Mouse (Mus musculus) midbrain, embryonic 10.5 days (tissue): Measurements from ENCODE around the gene Immp2l. TPM values are rescaled to one million over a fixed set of nuclear protein-coding genes. Genes with fewer than 3 reads are reported as not detected.

ENCODE experiments used
- DNase-seq: peaks from one replicate; pipeline ENCODE4 v3.0.0-alpha.2; 2017; ENCODE audit warnings: low spot score
- H3K27ac ChIP-seq: fragments of 300-500 bp; sonication (generic); replicated peaks from 2 replicates; pipeline ENCODE4 v1.5.1; 2016; ENCODE audit warnings: mild to moderate bottlenecking
- H3K27me3 ChIP-seq: fragments of 300-500 bp; sonication (generic); 2 replicates; pipeline ENCODE4 v1.6.1; 2016; ENCODE audit warnings: low read depth, mild to moderate bottlenecking; ENCODE audit not compliant: poor library complexity, severe bottlenecking
- H3K36me3 ChIP-seq: fragments of 300-500 bp; sonication (generic); 2 replicates; pipeline ENCODE4 v1.6.1; 2016; ENCODE audit warnings: mild to moderate bottlenecking, moderate library complexity
- H3K4me1 ChIP-seq: fragments of 300-500 bp; sonication (generic); 2 replicates; pipeline ENCODE4 v1.6.1; 2016
- H3K4me3 ChIP-seq: fragments of 300-500 bp; sonication (generic); 2 replicates; pipeline ENCODE4 v1.5.1; 2016; ENCODE audit warnings: mild to moderate bottlenecking, moderate library complexity
- H3K9me3 ChIP-seq: fragments of 300-500 bp; sonication (generic); replicated peaks from 2 replicates; pipeline ENCODE4 v1.6.1; 2016; ENCODE audit warnings: mild to moderate bottlenecking
- WGBS: fragments of 180-500 bp; shearing (Covaris S2); methylation state at CpG from one replicate; pipeline ENCODE4 v1.1.7; 2016; 5-methylcytosine and 5-hydroxymethylcytosine counted together
- polyA plus RNA-seq: library from polyadenylated mRNA; unstranded; fragments of >200 nt; fragmentation: Nextera tagmentation; extraction: Ambion mirVana; gene quantifications from 2 replicates; pipeline ENCODE4 v1.2.1, GENCODE M21; 2016

Gene Immp2l
- polyA plus RNA-seq, 1 experiment from 2014 or later = 12.0 TPM

- DNase-seq = no peak
These were observed 1.4 kb upstream of the Immp2l start for GRCm38 (mm10) chr12:41022516-41022915.

GRCm38 (mm10) chr12:41024512-41024911, 622 bp downstream of the Immp2l start:
- Histone ChIP-seq H3K9me3 (no peaks in the 10 kb centered on the region), H3K27ac (peak overlapping the region; percentile 91), H3K36me3 (no peaks in the 10 kb centered on the region), H3K4me1 (peaks cover 8% of the 10 kb centered on the region; the same call in 1 of the 2 replicates), H3K4me3 (peak overlapping the region; percentile 73), H3K27me3 (no peaks in the 10 kb centered on the region)
- WGBS = 25% methylated on average over 9 of the region's 9 CpGs
- no peak for DNase-seq

More at GRCm38 (mm10) chr12:41022516-41022915, 1.4 kb upstream of the Immp2l start:
- no peak overlapping the region for H3K4me3 ChIP-seq
- WGBS = 96% methylated on average over 1 of the region's 1 CpGs
- no peaks in the 10 kb centered on the region for H3K36me3 ChIP-seq
- no peak overlapping the region for H3K27ac ChIP-seq
- no peaks in the 10 kb centered on the region for H3K27me3 ChIP-seq
- peaks cover 8% of the 10 kb centered on the region; the same call in 1 of the 2 replicates for H3K4me1 ChIP-seq
- H3K9me3 ChIP-seq = no peaks in the 10 kb centered on the region

GRCm38 (mm10) chr12:41027485-41027884, 3.6 kb downstream of the Immp2l start:
- peaks cover 8% of the 10 kb centered on the region; the same call in 1 of the 2 replicates for H3K4me1 ChIP-seq
- no peak overlapping the region for H3K27ac ChIP-seq
- WGBS = 90% methylated on average over 6 of the region's 6 CpGs
- H3K4me3 ChIP-seq = no peak overlapping the region
- no peak for DNase-seq
- H3K27me3 ChIP-seq = no peaks in the 10 kb centered on the region
- no peaks in the 10 kb centered on the region for H3K9me3 ChIP-seq
- no peaks in the 10 kb centered on the region for H3K36me3 ChIP-seq

DNA sequence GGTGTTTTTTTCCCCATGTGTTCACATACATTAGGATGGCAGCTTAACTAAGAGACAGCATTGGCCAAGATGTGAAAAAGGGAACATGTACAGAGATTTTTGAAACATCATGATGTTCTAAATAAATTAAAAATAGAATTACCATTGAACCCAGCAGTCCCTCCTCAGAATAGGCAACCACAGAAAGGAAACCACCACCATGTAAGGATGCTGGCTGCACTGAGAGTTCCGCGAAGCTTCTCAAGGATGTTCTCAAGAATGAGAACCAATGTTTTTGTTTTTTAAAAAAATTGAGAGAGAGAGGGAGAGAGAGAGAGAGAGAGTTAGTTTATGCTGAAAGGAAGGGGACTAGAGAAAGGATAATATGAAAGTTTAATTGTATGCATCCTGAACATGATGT, 7.2 kb downstream of the Immp2l start:
- H3K4me1 ChIP-seq = no peaks in the 10 kb centered on the region
- H3K36me3 ChIP-seq = no peaks in the 10 kb centered on the region
- H3K4me3 ChIP-seq = no peak overlapping the region
- no peak for DNase-seq
- H3K27ac ChIP-seq = no peak overlapping the region
- H3K9me3 ChIP-seq = 0 out of 2 replicates have a peak, but pooled peaks cover 4% of the 10 kb centered on the region
- WGBS = 91% methylated on average over 2 of the region's 2 CpGs
- no peaks in the 10 kb centered on the region for H3K27me3 ChIP-seq

DNA sequence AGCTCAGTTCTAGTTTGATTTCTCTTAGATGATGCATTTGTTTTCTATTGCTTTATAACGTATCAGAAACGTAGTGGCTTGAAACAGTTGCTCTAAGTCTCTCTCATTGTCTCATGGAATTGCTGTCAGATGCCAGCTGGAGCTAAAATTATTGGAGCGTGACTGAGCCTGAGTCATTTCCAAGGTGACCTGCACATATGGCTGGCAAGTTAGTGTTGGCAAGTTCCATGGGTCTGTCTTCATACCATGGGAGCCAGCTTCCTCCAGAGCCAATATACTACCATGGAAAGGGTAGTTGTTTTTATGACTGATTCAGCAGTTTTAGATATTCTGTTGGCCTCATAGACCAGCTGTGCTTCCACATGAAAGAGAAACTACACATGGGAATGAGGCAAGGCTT, 9.3 kb downstream of the Immp2l start:
- no peak for DNase-seq

DNA sequence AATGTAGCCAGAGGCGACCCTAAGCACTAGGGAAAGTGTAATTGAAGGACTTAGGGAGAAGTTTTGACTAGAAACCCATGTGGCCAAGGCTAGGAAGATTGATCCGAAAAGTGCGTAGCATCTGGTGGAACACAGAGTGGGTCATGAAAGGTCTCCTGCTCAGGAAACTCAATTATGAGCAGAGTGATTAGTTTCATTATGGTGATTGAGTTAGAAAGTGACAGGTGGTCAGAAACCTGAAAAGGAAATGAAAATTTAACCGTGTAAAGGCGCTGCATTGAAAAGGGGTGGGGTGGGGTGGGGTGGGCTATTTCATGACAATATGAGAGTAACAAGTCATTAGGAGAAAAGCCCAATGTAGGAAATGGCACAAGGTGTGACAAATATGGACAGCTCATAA, 15.9 kb downstream of the Immp2l start:
- no peaks in the 10 kb centered on the region for H3K27me3 ChIP-seq
- DNase-seq = no peak
- WGBS = 85% methylated on average over 5 of the region's 5 CpGs
- no peaks in the 10 kb centered on the region for H3K4me1 ChIP-seq
- H3K9me3 ChIP-seq = no peaks in the 10 kb centered on the region
- no peak overlapping the region for H3K27ac ChIP-seq
- H3K4me3 ChIP-seq = no peak overlapping the region
- H3K36me3 ChIP-seq = no peaks in the 10 kb centered on the region

More for the DNA sequence above, 9.3 kb downstream of the Immp2l start:
- H3K4me3 ChIP-seq = no peak overlapping the region
- no peak overlapping the region for H3K27ac ChIP-seq
- H3K36me3 ChIP-seq = no peaks in the 10 kb centered on the region
- no peaks in the 10 kb centered on the region for H3K4me1 ChIP-seq
- no peaks in the 10 kb centered on the region for H3K27me3 ChIP-seq
- 92% methylated on average over 3 of the region's 3 CpGs for WGBS
- 0 out of 2 replicates have a peak, but pooled peaks cover 4% of the 10 kb centered on the region for H3K9me3 ChIP-seq

DNA sequence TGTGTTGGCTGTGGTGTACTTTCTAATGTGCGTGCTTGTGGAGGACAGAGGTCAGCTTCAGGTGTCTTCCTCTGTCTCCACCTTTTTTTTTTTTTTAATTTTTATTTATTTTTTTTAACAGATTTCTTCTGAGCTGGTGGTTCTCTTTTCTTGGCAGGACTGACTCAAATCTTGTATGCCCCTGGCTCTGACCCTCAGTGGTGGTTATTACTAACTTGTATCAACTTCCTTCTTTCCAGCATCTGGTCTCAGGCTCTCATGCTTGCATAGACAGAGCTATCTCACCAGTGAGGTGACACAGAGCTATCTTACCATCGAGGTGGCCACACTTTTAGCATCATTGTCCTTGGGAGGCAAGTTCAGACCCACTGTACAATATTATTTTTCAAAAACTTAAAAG, 17.8 kb downstream of the Immp2l start:
- H3K9me3 ChIP-seq = no peaks in the 10 kb centered on the region
- H3K27me3 ChIP-seq = no peaks in the 10 kb centered on the region
- H3K36me3 ChIP-seq = no peaks in the 10 kb centered on the region
- DNase-seq = no peak
- 97% methylated on average over 2 of the region's 2 CpGs for WGBS
- H3K4me1 ChIP-seq = no peaks in the 10 kb centered on the region
- no peak overlapping the region for H3K4me3 ChIP-seq
- H3K27ac ChIP-seq = no peak overlapping the region

DNA sequence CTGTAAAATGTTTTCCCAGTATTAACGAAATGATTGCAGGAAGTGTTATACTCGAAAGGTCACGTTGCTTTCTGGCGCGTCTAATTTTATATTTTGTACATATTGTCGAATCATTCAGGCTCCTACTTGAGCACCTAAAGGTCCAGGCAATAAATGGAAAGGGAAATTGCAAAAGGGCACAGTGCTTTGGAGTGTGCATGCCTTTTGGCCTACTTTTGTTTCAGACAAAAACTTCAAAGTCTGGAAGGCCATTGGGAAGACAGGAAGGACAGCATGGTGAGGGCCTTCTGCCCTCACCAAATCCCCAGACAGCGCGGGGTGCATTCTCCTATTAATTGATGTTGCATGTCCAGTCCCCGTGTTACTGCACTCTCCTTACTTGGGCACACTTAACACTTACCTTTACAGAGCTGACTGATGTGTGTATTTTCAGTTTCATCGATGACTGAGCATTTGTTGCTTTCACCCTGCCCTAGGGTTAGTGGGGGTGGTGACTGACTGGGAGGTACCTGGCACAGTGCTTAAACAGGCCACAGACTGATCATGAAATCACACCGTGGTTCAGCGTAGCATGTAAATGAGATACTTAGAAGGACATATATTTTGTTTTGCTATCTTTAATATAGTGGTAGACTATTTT, 20.7 kb downstream of the Immp2l start:
- Histone ChIP-seq H3K4me3 (no peak overlapping the region), H3K9me3 (no peaks in the 10 kb centered on the region), H3K27ac (no peak overlapping the region), H3K27me3 (no peaks in the 10 kb centered on the region), H3K4me1 (no peaks in the 10 kb centered on the region), H3K36me3 (no peaks in the 10 kb centered on the region)
- no peak for DNase-seq
- 87% methylated on average over 12 of the region's 12 CpGs for WGBS

- no peak for DNase-seq
- Histone ChIP-seq H3K4me1 (no peaks in the 10 kb centered on the region), H3K27me3 (no peaks in the 10 kb centered on the region), H3K9me3 (no peaks in the 10 kb centered on the region), H3K4me3 (no peak overlapping the region), H3K36me3 (no peaks in the 10 kb centered on the region), H3K27ac (no peak overlapping the region)
- 93% methylated on average over 12 of the region's 12 CpGs for WGBS
These were observed 23.3 kb downstream of the Immp2l start for GRCm38 (mm10) chr12:41047085-41047766.

GRCm38 (mm10) chr12:41050945-41051344, 27.1 kb downstream of the Immp2l start:
- Histone ChIP-seq H3K9me3 (no peaks in the 10 kb centered on the region), H3K27me3 (no peaks in the 10 kb centered on the region), H3K27ac (no peak overlapping the region), H3K36me3 (no peaks in the 10 kb centered on the region), H3K4me3 (no peak overlapping the region), H3K4me1 (no peaks in the 10 kb centered on the region)
- no peak for DNase-seq
- 87% methylated on average over 5 of the region's 5 CpGs for WGBS

GRCm38 (mm10) chr12:41052897-41053296, 29.0 kb downstream of the Immp2l start:
- Histone ChIP-seq H3K27me3 (no peaks in the 10 kb centered on the region), H3K27ac (no peak overlapping the region), H3K36me3 (no peaks in the 10 kb centered on the region), H3K9me3 (no peaks in the 10 kb centered on the region), H3K4me3 (no peak overlapping the region), H3K4me1 (no peaks in the 10 kb centered on the region)
- DNase-seq = no peak
- WGBS = 82% methylated on average over 3 of the region's 3 CpGs

GRCm38 (mm10) chr12:41054006-41054791, 30.3 kb downstream of the Immp2l start:
- WGBS = 82% methylated on average over 11 of the region's 11 CpGs
- H3K4me1 ChIP-seq = no peaks in the 10 kb centered on the region
- no peak for DNase-seq
- H3K27me3 ChIP-seq = no peaks in the 10 kb centered on the region
- no peaks in the 10 kb centered on the region for H3K36me3 ChIP-seq
- no peak overlapping the region for H3K4me3 ChIP-seq
- no peak overlapping the region for H3K27ac ChIP-seq
- H3K9me3 ChIP-seq = no peaks in the 10 kb centered on the region

- Histone ChIP-seq H3K27me3 (no peaks in the 10 kb centered on the region), H3K9me3 (no peaks in the 10 kb centered on the region), H3K4me3 (no peak overlapping the region), H3K27ac (no peak overlapping the region), H3K36me3 (no peaks in the 10 kb centered on the region), H3K4me1 (no peaks in the 10 kb centered on the region)
- DNase-seq = no peak
These were observed 32.1 kb downstream of the Immp2l start for GRCm38 (mm10) chr12:41055941-41056340.
